Mouse (Mus musculus) lung, adult 2 months (tissue): ENCODE results near the gene Map2k2.

Source experiments
- CTCF ChIP-seq: fragments of 200-500 bp; IDR thresholded peaks from 2 replicates; pipeline ENCODE4 v1.5.1; 2011; ENCODE audit warnings: mild to moderate bottlenecking, low read length, control low read depth; ENCODE audit not compliant: insufficient read depth
- POLR2A ChIP-seq: fragments of 200-500 bp; IDR thresholded peaks from 2 replicates; pipeline ENCODE4 v1.6.1; 2011; ENCODE audit warnings: low read depth, mild to moderate bottlenecking, control low read depth, low read length, borderline replicate concordance; ENCODE audit errors: extremely low read depth

- TF ChIP-seq CTCF (no peak), POLR2A (peak; percentile 76)
Observed at GRCm38 (mm10) chr10:81059603-81060543, 45.8 kb upstream of the Map2k2 start, which contains the start of gene Sgta.
